Mouse (Mus musculus): ENCODE results near the gene Gm26938. TPM values are rescaled to one million over a fixed set of nuclear protein-coding genes. Genes with fewer than 3 reads are reported as not detected.

Gene Gm26938
- polyA plus RNA-seq, 1 experiment from 2014 or later: not detected

DNA sequence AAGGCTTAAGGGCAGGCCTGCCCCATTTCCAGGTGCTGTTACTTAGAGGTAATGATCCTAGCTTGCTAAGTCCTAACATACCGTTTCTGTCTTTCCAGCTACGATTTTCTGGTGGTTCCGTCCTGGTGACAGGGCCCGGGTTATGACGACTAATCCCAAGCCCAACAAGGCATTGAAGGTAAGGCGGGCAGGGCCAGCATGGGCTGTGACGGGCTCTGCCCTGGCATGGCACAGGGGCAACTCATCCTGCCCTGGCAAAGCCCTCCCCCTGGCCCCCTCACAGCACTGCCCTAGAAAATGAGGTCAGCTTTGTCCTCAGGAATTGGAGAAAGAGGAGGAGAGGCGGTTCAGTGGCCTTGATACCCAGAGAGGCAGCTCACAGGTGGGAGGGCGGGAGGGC, 27.2 kb downstream of the Gm26938 start:
- Histone ChIP-seq H3K4me2 (no peak overlapping the region), H3K27ac (no peak overlapping the region)
- WGBS: 91% methylated on average over 9 of the region's 9 CpGs

DNA sequence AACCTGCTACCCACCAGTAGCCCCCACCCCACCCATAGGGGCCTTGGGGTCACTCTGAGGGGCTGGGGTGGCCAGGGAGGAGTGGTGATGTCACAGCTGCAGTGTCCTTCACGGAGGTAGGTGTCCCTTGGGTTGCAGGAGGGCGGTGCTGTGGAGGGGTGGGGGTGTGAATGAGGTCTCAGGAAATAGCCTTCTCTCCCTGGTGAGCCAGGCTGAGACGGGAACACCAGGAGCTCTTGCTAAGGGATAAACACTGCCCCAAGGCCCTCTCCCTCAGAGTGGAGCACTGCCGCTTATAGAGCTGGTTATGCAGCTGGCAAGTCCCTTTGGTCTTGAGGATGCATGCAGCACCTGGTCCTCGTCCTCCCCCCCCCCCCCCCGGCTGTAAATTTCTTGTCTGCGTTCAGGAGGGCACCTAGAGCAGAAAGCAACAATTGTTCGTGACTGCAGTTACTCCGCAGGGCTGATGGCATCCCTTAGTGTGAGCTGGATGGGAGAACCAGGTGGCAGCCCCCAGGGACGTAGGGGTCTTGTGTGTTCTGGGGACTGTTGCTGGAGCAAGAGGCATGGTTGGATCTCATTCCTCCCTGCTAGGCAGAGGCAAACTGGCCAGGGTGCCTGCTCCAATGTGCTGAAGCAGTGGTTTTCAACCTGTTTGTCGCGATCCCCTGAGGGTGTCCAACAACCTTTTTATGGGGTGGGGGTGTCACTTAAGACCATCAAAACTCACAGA, 27.9 kb downstream of the Gm26938 start:
- 39% methylated on average over 11 of the region's 12 CpGs for WGBS
- no peaks in the 10 kb centered on the region for H3K27me3 ChIP-seq
- peak overlapping the region; percentile 89 for H3K27ac ChIP-seq
- 0 out of 2 replicates have a peak overlapping the region, but pooled peaks have one; percentile 8 for H3K4me3 ChIP-seq
- peak overlapping the region; percentile 46 for H3K4me2 ChIP-seq
- peaks cover 59% of the 10 kb centered on the region for H3K4me1 ChIP-seq
- no peak; the same call in 1 of the 2 replicates for ATAC-seq (ENCODE audit: borderline replicate concordance, extremely low read depth, low FRiP score, low TSS enrichment)
- peaks cover 21% of the 10 kb centered on the region for H3K36me3 ChIP-seq
- peak overlapping the region; percentile 15; the same call in 1 of the 2 replicates for H3K9ac ChIP-seq
- no peaks in the 10 kb centered on the region for H3K9me3 ChIP-seq

More for the DNA sequence above, 27.2 kb downstream of the Gm26938 start:
- Histone ChIP-seq H3K27me3 (no peaks in the 10 kb centered on the region), H3K4me1 (peaks cover 59% of the 10 kb centered on the region), H3K9me3 (no peaks in the 10 kb centered on the region), H3K4me3 (no peak overlapping the region), H3K36me3 (peaks cover 21% of the 10 kb centered on the region), H3K9ac (no peak overlapping the region)
- ATAC-seq (ENCODE audit: borderline replicate concordance, extremely low read depth, low FRiP score, low TSS enrichment): no peak

DNA sequence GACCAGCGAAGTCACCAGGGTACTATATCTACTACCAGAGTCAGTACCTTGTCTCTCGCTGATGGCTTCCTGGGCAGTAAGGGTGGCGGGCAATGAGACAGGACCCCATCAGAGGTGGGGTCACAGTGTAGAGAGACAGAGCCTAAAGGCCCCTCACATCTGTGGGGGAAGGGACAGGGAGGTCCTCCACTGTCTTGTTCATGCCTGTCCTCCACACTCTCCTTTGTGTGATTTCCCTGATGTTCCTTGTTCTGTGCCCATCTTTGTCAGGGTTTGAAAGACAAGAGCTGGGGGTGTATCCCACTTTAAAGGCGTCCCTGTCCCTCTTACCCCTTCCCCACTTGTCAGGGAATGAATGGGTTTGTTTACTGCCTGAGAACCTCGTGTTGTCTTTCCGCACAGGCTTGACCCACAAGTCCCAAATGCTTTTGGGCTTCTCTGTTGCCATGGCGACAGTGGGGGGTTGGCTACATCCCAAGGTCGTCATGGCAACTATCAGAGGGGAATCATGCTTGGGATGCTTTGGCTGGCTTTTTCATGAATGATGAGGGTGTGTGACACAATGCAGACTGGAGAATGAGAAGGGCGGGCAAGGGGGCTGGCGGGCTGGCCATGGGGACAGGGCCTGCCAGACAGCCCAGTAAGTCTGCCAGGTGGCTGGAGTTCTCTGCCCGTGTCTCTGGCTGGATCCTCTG, 28.6 kb downstream of the Gm26938 start:
- H3K4me1 ChIP-seq: peaks cover 65% of the 10 kb centered on the region
- peak; percentile 69 for ATAC-seq (ENCODE audit: borderline replicate concordance, extremely low read depth, low FRiP score, low TSS enrichment)

DNA sequence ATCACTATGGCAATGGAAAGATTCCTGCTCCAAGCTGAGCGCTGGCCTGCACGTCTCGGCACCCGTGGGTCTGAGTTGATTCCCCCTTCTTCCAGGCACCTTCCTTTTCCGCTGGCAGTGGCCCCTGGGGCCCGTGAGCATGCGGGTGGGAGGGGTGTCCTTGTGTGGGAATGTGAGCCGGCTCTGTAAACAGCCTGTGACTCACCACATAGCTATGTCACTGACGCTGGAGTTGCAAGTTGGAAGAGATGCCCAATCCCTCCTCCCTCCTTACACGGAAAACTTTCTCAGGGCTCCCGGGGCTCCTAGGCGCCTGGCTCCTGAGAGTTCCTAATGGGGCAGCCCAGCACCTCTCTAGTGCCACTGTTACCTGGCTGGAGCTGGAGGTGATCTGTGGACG, 29.3 kb downstream of the Gm26938 start:
- ATAC-seq (ENCODE audit: borderline replicate concordance, extremely low read depth, low FRiP score, low TSS enrichment): peak; percentile 80
- Histone ChIP-seq H3K4me3 (peak overlapping the region; percentile 1; the same call in 1 of the 2 replicates), H3K4me2 (peak overlapping the region; percentile 46), H3K36me3 (peaks cover 21% of the 10 kb centered on the region), H3K4me1 (peaks cover 72% of the 10 kb centered on the region), H3K27me3 (no peaks in the 10 kb centered on the region), H3K27ac (peak overlapping the region; percentile 89), H3K9me3 (no peaks in the 10 kb centered on the region), H3K9ac (0 out of 2 replicates have a peak overlapping the region, but pooled peaks have one; percentile 11)
- WGBS: 2% methylated on average over 13 of the region's 13 CpGs

More for the DNA sequence above, 28.6 kb downstream of the Gm26938 start:
- 20% methylated on average over 11 of the region's 11 CpGs for WGBS
- H3K9ac ChIP-seq: peak overlapping the region; percentile 15; the same call in 1 of the 2 replicates
- H3K9me3 ChIP-seq: no peaks in the 10 kb centered on the region
- peak overlapping the region; percentile 46 for H3K4me2 ChIP-seq
- peak overlapping the region; percentile 89 for H3K27ac ChIP-seq
- H3K27me3 ChIP-seq: no peaks in the 10 kb centered on the region
- H3K4me3 ChIP-seq: peak overlapping the region; percentile 8; the same call in 1 of the 2 replicates
- H3K36me3 ChIP-seq: peaks cover 21% of the 10 kb centered on the region

DNA sequence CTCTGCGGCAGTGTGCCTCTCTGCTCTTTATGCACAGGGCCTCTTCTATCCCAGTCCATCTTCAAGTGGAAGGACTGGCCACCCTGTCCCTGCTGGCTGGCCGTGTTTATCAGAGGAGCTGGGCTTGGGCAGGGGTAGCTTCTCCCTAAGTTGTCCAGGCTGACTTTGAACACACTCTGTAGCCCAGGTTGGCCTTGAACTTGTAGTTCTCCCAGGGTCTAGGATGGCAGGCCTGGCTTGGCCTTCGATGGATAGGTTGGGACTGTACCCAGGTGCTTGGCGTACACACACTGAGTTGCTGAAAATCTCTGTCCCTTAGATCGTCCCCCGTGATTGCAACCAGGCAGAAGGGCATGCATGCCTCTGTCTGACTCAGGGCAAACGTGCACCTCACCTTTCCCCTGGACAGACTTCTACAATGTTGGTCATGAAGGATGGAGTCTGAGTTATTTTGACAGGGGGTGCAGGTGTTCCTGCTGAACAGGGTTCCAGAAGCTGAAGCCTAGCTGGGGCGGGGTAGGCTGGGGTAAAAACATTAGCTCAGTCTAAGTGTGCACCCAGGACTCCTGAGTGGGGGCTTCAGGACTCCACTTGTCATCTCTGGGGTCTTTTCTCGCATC, 30.1 kb downstream of the Gm26938 start:
- no peak for ATAC-seq (ENCODE audit: borderline replicate concordance, extremely low read depth, low FRiP score, low TSS enrichment)
- no peak overlapping the region for H3K4me3 ChIP-seq
- 56% methylated on average over 9 of the region's 9 CpGs for WGBS
- H3K9me3 ChIP-seq: no peaks in the 10 kb centered on the region
- H3K27me3 ChIP-seq: no peaks in the 10 kb centered on the region
- H3K4me2 ChIP-seq: peak overlapping the region; percentile 46; the same call in 1 of the 2 replicates
- H3K4me1 ChIP-seq: peaks cover 75% of the 10 kb centered on the region
- H3K36me3 ChIP-seq: peaks cover 18% of the 10 kb centered on the region
- no peak overlapping the region for H3K9ac ChIP-seq
- peak overlapping the region; percentile 89; the same call in 1 of the 2 replicates for H3K27ac ChIP-seq

DNA sequence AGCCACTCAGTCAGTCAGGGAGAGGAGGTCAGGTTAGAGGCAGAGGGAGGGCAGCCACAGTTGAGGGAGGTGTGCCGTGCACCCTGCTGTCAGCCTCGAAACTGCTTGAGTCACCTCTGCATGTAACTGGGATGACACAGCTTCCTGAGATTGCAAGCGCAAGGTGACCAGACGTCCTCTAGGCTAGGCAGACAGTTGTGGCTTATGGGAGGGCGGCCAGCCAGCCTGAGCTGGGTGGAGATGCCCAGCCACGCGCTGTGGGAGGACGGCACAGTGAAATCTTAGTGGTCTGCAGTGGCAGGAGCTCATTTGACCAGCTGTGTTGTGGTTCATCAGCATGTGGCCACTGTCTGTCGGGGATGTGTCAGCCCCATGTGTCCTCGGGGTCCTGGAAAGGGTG, 31.3 kb downstream of the Gm26938 start:
- Histone ChIP-seq H3K36me3 (peaks cover 6% of the 10 kb centered on the region; the same call in 1 of the 2 replicates), H3K4me1 (peaks cover 78% of the 10 kb centered on the region), H3K4me2 (no peak overlapping the region), H3K27me3 (no peaks in the 10 kb centered on the region), H3K9me3 (no peaks in the 10 kb centered on the region), H3K9ac (no peak overlapping the region), H3K4me3 (no peak overlapping the region), H3K27ac (no peak overlapping the region)
- no peak for ATAC-seq (ENCODE audit: borderline replicate concordance, extremely low read depth, low FRiP score, low TSS enrichment)
- WGBS: 55% methylated on average over 10 of the region's 10 CpGs

DNA sequence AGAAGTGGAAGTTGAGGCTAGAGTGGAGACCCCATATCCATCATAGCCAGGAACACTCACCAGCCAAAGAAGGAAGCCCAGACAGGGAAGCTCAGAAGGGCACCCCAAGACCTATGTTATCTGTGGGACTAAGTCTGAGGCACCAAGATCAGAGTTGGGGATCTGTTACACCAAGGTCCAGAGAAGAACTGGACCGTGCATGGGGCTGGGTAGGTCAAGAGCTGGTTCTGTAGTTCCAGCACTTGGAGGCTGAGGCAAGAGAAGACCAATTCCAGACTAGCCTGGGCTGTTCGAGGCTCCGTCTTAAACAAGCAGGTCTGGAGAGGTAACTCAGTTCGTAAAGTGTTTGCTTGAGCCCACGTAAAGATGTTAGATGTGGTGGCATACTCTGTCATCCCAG, 32.1 kb downstream of the Gm26938 start:
- Histone ChIP-seq H3K9ac (no peak overlapping the region), H3K27ac (no peak overlapping the region), H3K36me3 (no peaks in the 10 kb centered on the region), H3K27me3 (no peaks in the 10 kb centered on the region), H3K4me1 (peaks cover 78% of the 10 kb centered on the region), H3K4me2 (0 out of 2 replicates have a peak overlapping the region, but pooled peaks have one; percentile 96), H3K9me3 (no peaks in the 10 kb centered on the region), H3K4me3 (0 out of 2 replicates have a peak overlapping the region, but pooled peaks have one; percentile 8)
- ATAC-seq (ENCODE audit: borderline replicate concordance, extremely low read depth, low FRiP score, low TSS enrichment): no peak
- 77% methylated on average over 5 of the region's 5 CpGs for WGBS

DNA sequence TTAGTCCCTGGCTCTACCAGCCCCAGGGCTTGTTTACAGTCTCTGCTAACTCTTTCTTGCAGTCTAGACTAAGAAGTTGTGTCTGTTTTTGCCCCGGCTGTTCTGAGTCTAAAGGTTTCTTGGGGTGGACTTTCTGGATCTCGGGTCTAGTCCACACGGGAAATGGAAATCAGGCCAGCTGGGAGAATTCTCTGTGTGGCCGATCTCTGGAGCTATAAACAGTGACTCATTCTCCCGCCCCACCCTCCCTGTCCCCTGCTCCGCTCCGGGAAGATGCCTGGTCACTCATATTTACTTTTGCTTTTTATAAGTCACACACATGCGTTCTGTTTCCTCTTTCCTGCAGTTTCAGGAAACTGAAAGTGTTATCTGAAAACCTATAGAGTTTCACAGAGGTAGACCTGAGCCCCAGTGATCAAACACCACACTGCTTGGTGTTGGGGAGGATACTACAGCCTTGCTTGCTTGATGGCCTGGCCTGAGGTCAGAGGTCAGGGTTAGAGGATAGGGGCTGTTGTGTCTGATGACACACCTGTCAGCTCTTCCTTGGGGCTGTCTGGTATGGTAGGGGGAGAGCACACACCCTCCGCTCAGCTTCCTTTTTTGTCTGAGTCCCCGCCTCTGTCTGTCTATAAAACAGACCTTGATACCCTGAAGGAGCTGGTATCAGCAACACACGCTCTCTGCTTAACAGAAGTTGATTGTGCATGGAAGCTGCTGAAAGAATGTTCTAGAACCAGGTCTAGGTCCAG, 32.7 kb downstream of the Gm26938 start:
- no peak for ATAC-seq (ENCODE audit: borderline replicate concordance, extremely low read depth, low FRiP score, low TSS enrichment)
- H3K4me1 ChIP-seq: peaks cover 72% of the 10 kb centered on the region
- H3K27me3 ChIP-seq: no peaks in the 10 kb centered on the region
- H3K27ac ChIP-seq: peak overlapping the region; percentile 68
- 25% methylated on average over 11 of the region's 11 CpGs for WGBS
- 0 out of 2 replicates have a peak overlapping the region, but pooled peaks have one; percentile 2 for H3K9ac ChIP-seq
- H3K4me3 ChIP-seq: peak overlapping the region; percentile 92
- H3K36me3 ChIP-seq: no peaks in the 10 kb centered on the region
- peak overlapping the region; percentile 96 for H3K4me2 ChIP-seq
- no peaks in the 10 kb centered on the region for H3K9me3 ChIP-seq

DNA sequence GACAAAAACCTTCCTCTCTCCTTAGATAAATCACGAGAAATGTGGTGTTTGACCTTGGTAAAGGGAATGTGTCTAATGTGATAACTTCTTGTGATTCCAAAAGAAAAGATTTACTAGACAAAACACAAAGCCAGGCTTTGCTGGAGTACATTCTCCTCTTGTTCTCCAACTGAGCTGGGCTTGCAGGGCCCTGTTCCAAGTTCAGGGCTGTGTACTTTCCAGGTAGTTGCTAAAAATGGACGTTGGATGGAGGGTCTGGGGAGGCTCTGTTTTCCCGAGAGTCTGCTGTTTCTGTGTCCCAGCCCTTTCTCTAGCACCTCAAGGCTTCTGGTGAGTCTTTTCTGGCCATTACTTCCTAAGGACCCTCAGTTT, 33.3 kb downstream of the Gm26938 start:
- peak overlapping the region; percentile 68 for H3K27ac ChIP-seq
- no peak for ATAC-seq (ENCODE audit: borderline replicate concordance, extremely low read depth, low FRiP score, low TSS enrichment)
- H3K27me3 ChIP-seq: no peaks in the 10 kb centered on the region
- peak overlapping the region; percentile 96 for H3K4me2 ChIP-seq
- peaks cover 66% of the 10 kb centered on the region for H3K4me1 ChIP-seq
- H3K9me3 ChIP-seq: no peaks in the 10 kb centered on the region
- 0 out of 2 replicates have a peak overlapping the region, but pooled peaks have one; percentile 2 for H3K9ac ChIP-seq
- 24% methylated on average over 3 of the region's 3 CpGs for WGBS
- no peaks in the 10 kb centered on the region for H3K36me3 ChIP-seq
- peak overlapping the region; percentile 92 for H3K4me3 ChIP-seq

DNA sequence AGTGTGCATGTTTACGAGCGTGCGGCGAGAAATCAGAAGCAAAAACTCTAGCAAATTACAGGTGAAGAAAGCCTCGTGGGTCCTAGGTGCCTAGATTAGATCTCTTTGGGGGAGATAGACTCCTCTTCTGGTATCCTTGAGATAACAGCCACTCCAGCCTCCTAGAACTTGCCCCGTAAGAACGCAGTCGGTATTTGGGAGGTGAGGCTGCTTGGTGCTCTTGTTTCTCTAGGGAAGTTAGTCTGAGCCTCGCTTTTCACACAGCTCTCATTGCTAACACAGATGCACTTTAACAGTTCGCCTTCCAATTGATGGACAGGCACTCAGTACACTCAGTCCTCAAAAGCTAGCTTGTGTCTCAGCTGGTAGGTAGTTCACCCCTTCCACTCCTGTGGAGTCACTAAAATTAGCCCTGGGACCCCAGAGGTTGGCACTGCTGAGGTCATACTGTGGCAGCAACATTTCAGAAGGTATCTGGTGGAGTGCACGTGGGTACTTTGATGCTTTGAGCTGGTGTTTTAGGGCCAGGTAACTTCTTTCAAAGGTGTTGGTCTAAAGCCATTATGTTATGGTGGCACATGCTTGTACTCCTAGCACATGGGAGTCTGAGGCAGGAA, 33.9 kb downstream of the Gm26938 start:
- peak overlapping the region; percentile 75; the same call in 1 of the 2 replicates for H3K27ac ChIP-seq
- WGBS: 12% methylated on average over 11 of the region's 11 CpGs

More for the DNA sequence above, 33.9 kb downstream of the Gm26938 start:
- Histone ChIP-seq H3K9ac (peak overlapping the region; percentile 73), H3K4me1 (peaks cover 60% of the 10 kb centered on the region), H3K4me3 (peak overlapping the region; percentile 92), H3K9me3 (no peaks in the 10 kb centered on the region), H3K36me3 (no peaks in the 10 kb centered on the region), H3K27me3 (no peaks in the 10 kb centered on the region), H3K4me2 (peak overlapping the region; percentile 96)
- ATAC-seq (ENCODE audit: borderline replicate concordance, extremely low read depth, low FRiP score, low TSS enrichment): no peak
